Mouse (Mus musculus): ENCODE data around the gene Ddx5. TPM values are rescaled to one million over a fixed set of nuclear protein-coding genes. Genes with fewer than 3 reads are reported as not detected.
"Not testable (repeated sequence)": the region's sequence is repeated elsewhere in the genome, so short reads cannot be mapped to it uniquely, and the experiment has no call there.

Gene Ddx5
- polyA plus RNA-seq, 1 experiment from 2014 or later = 243 TPM

DNA sequence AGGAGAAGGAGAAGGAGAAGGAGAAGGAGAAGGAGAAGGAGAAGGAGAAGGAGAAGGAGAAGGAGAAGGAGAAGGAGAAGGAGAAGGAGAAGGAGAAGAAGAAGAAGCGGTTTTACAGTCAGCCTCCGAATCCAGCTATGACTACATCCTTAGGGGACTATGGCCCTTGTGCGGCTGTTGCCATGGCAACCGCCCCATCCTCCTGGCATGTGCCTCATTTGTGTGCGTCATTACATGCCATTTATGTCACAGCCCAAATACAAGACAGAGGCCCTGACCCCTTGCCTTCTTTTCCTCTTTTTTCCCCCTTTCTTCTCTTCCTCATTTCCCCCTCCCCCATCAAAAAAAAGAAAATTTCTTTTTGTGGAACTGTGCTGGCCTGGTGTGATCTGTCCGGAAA, 47.8 kb downstream of the Ddx5 start:
- no peak overlapping the region for H3K4me2 ChIP-seq
- 70% methylated on average over 6 of the region's 6 CpGs for WGBS
- peaks cover 6% of the 10 kb centered on the region for H3K4me1 ChIP-seq (replicated peaks)
- no peaks in the 10 kb centered on the region for H3K27me3 ChIP-seq (replicated peaks)
- H3K4me3 ChIP-seq = no peak overlapping the region
- H3K36me3 ChIP-seq = no peaks in the 10 kb centered on the region
- H3K9ac ChIP-seq = no peak overlapping the region
- H3K9me3 ChIP-seq (replicated peaks) = 0 out of 2 replicates have a peak, but pooled peaks cover 3% of the 10 kb centered on the region
- no peak for ATAC-seq (ENCODE audit: insufficient number of reproducible peaks, low FRiP score)
- H3K27ac ChIP-seq (ENCODE audit: poor library complexity, severe bottlenecking) = no peak overlapping the region

DNA sequence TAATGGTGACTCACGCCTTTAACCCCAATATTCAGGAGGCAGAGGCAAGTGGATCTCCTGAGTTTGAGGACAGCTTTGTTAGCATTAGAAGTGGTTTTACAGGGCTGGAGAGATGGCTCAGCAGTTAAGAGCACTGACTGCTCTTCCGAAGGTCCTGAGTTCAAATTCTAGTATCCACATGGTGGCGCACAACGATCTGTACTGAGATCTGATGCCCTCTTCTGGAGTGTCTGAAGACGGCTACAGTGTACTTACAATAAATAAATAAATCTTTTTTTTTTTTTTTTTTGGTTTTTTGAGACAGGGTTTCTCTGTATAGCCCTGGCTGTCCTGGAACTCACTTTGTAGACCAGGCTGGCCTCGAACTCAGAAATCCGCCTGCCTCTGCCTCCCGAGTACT, 48.3 kb downstream of the Ddx5 start:
- 96% methylated on average over 5 of the region's 8 CpGs for WGBS
- not testable (repeated sequence) for H3K4me3 ChIP-seq; H3K9me3 ChIP-seq (replicated peaks); H3K4me2 ChIP-seq; H3K27me3 ChIP-seq (replicated peaks); H3K4me1 ChIP-seq (replicated peaks); H3K36me3 ChIP-seq; H3K9ac ChIP-seq; H3K27ac ChIP-seq (ENCODE audit: poor library complexity, severe bottlenecking); ATAC-seq (ENCODE audit: insufficient number of reproducible peaks, low FRiP score)

DNA sequence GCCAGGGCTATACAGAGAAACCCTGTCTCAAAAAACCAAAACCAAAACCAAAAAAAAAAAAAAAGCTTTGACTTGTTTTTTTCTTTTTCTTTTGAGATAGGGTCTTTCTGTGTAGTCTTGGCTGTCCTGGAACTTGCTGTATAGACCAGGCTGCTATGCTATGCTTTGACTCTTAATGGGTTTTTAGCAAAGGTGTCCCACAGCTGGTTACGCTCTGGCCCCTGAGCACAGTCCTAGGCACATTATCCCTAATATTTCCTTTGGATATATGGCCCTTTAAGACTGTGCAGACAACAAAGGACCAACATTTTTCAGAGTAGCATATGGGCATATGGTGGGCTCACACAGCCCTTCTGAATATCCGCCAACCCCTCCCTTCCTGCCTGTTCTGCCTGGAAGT, 49.9 kb downstream of the Ddx5 start:
- H3K4me2 ChIP-seq = no peak overlapping the region
- H3K4me3 ChIP-seq = no peak overlapping the region
- H3K27ac ChIP-seq (ENCODE audit: poor library complexity, severe bottlenecking) = no peak overlapping the region
- H3K36me3 ChIP-seq = no peaks in the 10 kb centered on the region
- ATAC-seq (ENCODE audit: insufficient number of reproducible peaks, low FRiP score) = no peak
- H3K9me3 ChIP-seq (replicated peaks) = no peaks in the 10 kb centered on the region
- WGBS = 99% methylated on average over 2 of the region's 2 CpGs
- H3K27me3 ChIP-seq (replicated peaks) = no peaks in the 10 kb centered on the region
- no peak overlapping the region for H3K9ac ChIP-seq
- H3K4me1 ChIP-seq (replicated peaks) = peaks cover 6% of the 10 kb centered on the region

DNA sequence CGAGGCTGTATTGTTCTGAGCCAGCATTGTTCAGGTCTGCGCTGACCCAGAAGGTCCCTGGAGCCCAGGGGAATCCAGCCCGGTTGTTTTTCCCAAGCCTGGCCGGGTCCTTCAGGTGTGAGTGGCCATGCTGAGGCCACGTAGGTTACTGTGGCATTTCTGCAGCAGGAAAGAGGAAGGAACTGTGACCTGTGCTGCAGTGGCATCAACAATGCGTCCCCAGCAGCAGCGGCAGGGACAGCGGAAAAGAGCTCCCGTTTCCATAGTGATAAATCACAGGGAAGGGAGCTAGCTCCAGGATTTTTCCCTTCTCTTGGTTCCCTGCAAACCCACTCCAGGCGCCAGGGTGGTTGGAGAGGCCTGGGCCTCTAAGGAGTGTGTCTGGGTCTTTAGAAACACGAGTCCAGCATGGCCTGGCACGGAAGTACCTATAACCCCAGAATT, 51.8 kb downstream of the Ddx5 start:
- H3K4me2 ChIP-seq = no peak overlapping the region
- H3K36me3 ChIP-seq = no peaks in the 10 kb centered on the region
- H3K9ac ChIP-seq = no peak overlapping the region
- no peaks in the 10 kb centered on the region for H3K27me3 ChIP-seq (replicated peaks)
- 0 out of 2 replicates have a peak overlapping the region, but pooled peaks have one; percentile 24 for H3K27ac ChIP-seq (ENCODE audit: poor library complexity, severe bottlenecking)
- peak; percentile 33; the same call in 1 of the 2 replicates for ATAC-seq (ENCODE audit: insufficient number of reproducible peaks, low FRiP score)
- H3K9me3 ChIP-seq (replicated peaks) = no peaks in the 10 kb centered on the region
- no peak overlapping the region for H3K4me3 ChIP-seq
- H3K4me1 ChIP-seq (replicated peaks) = peaks cover 6% of the 10 kb centered on the region
- WGBS = 32% methylated on average over 12 of the region's 12 CpGs

DNA sequence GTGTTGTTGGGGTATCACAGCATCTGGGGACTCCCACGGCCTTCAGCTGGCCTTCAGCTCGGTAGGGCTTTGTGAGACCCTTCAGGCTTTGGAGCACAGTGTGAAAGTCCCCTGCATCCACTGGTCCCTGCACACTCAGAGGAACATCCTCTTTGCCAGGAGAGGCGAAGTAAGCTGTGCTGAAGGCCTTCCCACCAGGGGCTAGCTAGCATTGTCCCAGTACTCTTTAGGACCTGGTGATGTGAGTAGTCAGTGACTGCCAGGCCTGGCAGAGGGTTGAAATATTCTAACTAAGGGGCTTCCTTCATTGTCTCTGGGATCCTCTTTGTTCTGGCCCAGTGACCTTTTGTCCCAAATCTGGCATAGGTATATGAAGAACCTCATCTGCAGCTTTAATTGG, 52.4 kb downstream of the Ddx5 start:
- ATAC-seq (ENCODE audit: insufficient number of reproducible peaks, low FRiP score) = no peak
- 81% methylated on average over 3 of the region's 3 CpGs for WGBS
- Histone ChIP-seq H3K27ac (ENCODE audit: poor library complexity, severe bottlenecking) (no peak overlapping the region), H3K9ac (no peak overlapping the region), H3K36me3 (no peaks in the 10 kb centered on the region), H3K9me3 (replicated peaks) (no peaks in the 10 kb centered on the region), H3K27me3 (replicated peaks) (no peaks in the 10 kb centered on the region), H3K4me1 (replicated peaks) (peaks cover 6% of the 10 kb centered on the region), H3K4me2 (no peak overlapping the region), H3K4me3 (no peak overlapping the region)

DNA sequence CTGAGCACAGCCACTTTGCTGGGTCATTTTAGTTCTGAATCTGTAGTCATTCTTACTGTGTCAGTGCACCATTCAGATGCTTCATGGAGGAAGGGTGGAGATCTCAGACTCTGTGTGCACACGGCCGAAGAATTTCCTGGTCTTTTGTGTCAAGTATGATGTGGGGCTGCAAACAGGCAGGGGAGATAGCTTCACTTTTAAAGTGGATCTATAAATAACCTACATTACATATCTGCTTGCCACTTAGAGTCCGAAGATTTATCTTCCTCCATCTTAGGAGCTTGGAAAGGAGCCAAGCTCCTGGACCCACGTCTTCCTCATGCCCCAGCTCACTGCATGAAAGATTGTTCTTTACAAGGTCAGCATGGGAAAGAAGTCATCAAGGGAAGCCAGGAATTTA, 58.3 kb downstream of the Ddx5 start:
- H3K4me3 ChIP-seq = no peak overlapping the region
- WGBS = 11% methylated on average over 4 of the region's 4 CpGs
- peak overlapping the region; percentile 86 for H3K27ac ChIP-seq (ENCODE audit: poor library complexity, severe bottlenecking)
- ATAC-seq (ENCODE audit: insufficient number of reproducible peaks, low FRiP score) = 0 out of 2 replicates have a peak, but pooled peaks have one; percentile 33
- H3K9ac ChIP-seq = no peak overlapping the region
- no peaks in the 10 kb centered on the region for H3K36me3 ChIP-seq
- peaks cover 36% of the 10 kb centered on the region for H3K4me1 ChIP-seq (replicated peaks)
- peak overlapping the region; percentile 18; the same call in 1 of the 2 replicates for H3K4me2 ChIP-seq
- H3K27me3 ChIP-seq (replicated peaks) = no peaks in the 10 kb centered on the region
- H3K9me3 ChIP-seq (replicated peaks) = peaks cover 7% of the 10 kb centered on the region

Small RNA genes lying within 50 kb of the gene (microRNA-seq; reads per million reads assigned to microRNA genes)
- gene Gm25994 (not detected), gene Mir3064 (12.3 reads per million, percentile 27 among the genes with 10 or more reads in this experiment)

Other genes starting within 250 kb of the Ddx5 start
- gene Tex2, start 175.8 kb downstream of the Ddx5 start, polyA plus RNA-seq (2016; fragmentation: Nextera tagmentation; extraction: Ambion mirVana) = 19.8 and 20.2 TPM in 2 replicates
- gene Pecam1, start 38.6 kb downstream of the Ddx5 start, polyA plus RNA-seq (2016; fragmentation: Nextera tagmentation; extraction: Ambion mirVana) = 67.9 and 73.1 TPM in 2 replicates
- 0.57 and 0.95 TPM in 2 replicates for gene Milr1, start 38.0 kb downstream of the Ddx5 start, polyA plus RNA-seq (2016; fragmentation: Nextera tagmentation; extraction: Ambion mirVana)
- gene Polg2, start 9.6 kb downstream of the Ddx5 start, polyA plus RNA-seq (2016; fragmentation: Nextera tagmentation; extraction: Ambion mirVana) = 6.9 and 7.6 TPM in 2 replicates
- 14.9 and 16.2 TPM in 2 replicates for gene Cep95, start 67 bp upstream of the Ddx5 start, polyA plus RNA-seq (2016; fragmentation: Nextera tagmentation; extraction: Ambion mirVana)
- gene Smurf2, start 131.5 kb upstream of the Ddx5 start, polyA plus RNA-seq (2016; fragmentation: Nextera tagmentation; extraction: Ambion mirVana) = 12.0 and 12.2 TPM in 2 replicates
- gene Kpna2, start 210.4 kb upstream of the Ddx5 start, polyA plus RNA-seq (2016; fragmentation: Nextera tagmentation; extraction: Ambion mirVana) = 301 and 321 TPM in 2 replicates
- 1.1 and 2.2 TPM in 2 replicates for gene 1810010H24Rik, start 236.5 kb upstream of the Ddx5 start, polyA plus RNA-seq (2016; fragmentation: Nextera tagmentation; extraction: Ambion mirVana)

Measured in heart, embryonic 12.5 days (tissue).